Mouse (Mus musculus) megakaryocyte, embryonic 14.5 days (primary cell): ENCODE measurements around the gene Wdr66. TPM values are rescaled to one million over a fixed set of nuclear protein-coding genes. Genes with fewer than 3 reads are reported as not detected.

Experiments
- H3K27me3 ChIP-seq: replicated peaks from 2 replicates; pipeline ENCODE3; 2012; ENCODE audit warnings: inconsistent platforms
- H3K36me3 ChIP-seq: replicated peaks from 2 replicates; pipeline ENCODE3; 2012; ENCODE audit warnings: low read length, inconsistent platforms, mixed read lengths
- H3K4me1 ChIP-seq: 2 replicates; pipeline ENCODE4 v1.6.1; 2012; ENCODE audit warnings: inconsistent platforms
- H3K4me3 ChIP-seq: replicated peaks from 2 replicates; pipeline ENCODE3; 2012; ENCODE audit warnings: moderate library complexity, mild to moderate bottlenecking, inconsistent platforms
- H3K9me3 ChIP-seq: 2 replicates; pipeline ENCODE4 v1.6.1; 2012; ENCODE audit warnings: inconsistent platforms
- FLI1 ChIP-seq: IDR thresholded peaks from 2 replicates; pipeline ENCODE4 v1.6.1; 2012; ENCODE audit warnings: low read length, inconsistent platforms, mixed read lengths
- GATA1 ChIP-seq: IDR thresholded peaks from 3 replicates; pipeline ENCODE4 v1.6.1; 2012; ENCODE audit warnings: mixed read lengths, low read length, inconsistent platforms, borderline replicate concordance
- polyA plus RNA-seq: library from polyadenylated mRNA; stranded (reverse); fragments of >175 nt; gene quantifications from 2 replicates; pipeline ENCODE4 v1.2.3, GENCODE M21; 2012; ENCODE audit warnings: low replicate concordance; ENCODE audit not compliant: insufficient read depth

The Wdr66 gene
- polyA plus RNA-seq, 1 experiment, result 0.08 TPM

DNA sequence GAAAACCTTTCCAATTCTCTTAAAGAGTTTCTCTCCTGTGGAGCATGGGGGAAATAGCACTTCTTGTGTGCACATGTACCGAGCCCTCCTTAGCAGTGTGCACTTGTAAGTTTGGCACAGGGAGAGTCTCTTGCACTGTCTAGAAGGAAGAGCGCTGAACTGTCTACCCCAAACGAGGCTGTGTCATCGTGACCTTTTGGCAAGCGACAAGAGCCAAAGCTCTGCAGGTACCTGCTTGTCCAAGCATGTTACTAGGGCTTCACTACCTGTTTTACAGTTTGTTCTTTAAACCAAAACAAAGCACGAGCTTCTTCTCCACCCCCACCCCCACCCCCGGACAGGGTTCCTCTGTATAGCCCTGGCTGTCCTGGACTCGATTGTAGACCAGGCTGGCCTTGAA is 75.8 kb downstream of the Wdr66 start:
- H3K4me3 ChIP-seq, result no peak overlapping the region
- TF ChIP-seq FLI1 (no peak), GATA1 (no peak)
- no peaks in the 10 kb centered on the region for H3K36me3 ChIP-seq
- peaks cover 7% of the 10 kb centered on the region for H3K9me3 ChIP-seq
- H3K27me3 ChIP-seq, result peaks cover 58% of the 10 kb centered on the region
- peaks cover 4% of the 10 kb centered on the region; the same call in 1 of the 2 replicates for H3K4me1 ChIP-seq

DNA sequence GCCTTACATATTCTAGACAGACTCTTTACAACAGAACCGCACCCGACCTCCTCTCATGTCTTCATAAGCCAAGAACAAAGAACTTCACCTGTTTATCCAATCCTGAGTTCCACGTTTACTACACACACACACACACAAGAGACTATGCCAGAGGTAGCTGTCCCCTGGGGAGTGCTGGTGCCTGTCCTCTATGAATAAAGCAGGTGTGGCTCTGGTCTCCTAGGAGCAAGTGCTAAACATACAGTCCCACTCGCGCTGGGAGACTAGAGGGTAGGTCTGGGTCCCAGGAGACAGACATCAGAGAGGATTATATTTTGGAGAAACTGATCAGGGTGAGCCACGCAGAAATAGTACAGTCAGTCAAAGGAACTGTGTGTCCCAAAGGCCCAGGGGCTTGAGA is 81.7 kb downstream of the Wdr66 start:
- Histone ChIP-seq H3K27me3 (peaks cover 32% of the 10 kb centered on the region), H3K4me3 (no peak overlapping the region), H3K4me1 (no peaks in the 10 kb centered on the region), H3K36me3 (no peaks in the 10 kb centered on the region), H3K9me3 (peaks cover 7% of the 10 kb centered on the region)
- TF ChIP-seq FLI1 (no peak), GATA1 (no peak)

DNA sequence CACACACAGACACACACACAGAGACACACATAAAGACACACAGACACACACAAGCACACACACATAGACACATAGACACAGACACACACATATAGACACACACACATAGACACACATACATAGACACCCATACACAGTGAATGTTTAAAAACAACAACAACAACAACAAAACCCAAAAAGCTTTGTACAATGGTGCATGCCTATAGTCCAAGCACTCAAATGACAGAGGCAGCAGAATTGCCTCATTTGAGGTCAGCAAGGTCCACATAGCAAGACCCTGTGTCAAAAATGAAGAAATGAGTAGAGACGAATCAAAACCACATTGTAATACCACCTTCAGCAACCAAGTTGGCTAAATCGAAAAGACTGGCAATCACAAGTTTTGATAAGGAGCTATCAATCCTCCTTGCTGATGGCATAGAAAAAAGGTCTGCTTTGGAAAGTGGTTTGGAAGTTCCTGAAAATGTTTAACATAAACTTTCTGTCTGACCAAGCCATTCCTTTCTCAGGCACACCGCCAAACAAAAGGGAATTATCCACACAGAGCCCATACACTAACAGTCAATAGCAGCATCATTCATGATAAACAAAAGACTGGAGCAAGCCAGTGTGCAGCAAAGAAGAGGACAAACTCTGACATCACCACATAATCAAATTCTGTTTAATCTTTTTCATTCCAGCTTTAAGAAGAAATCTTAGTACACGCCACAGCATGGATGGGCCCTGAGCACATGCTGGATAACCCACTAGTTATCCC is 84.5 kb downstream of the Wdr66 start:
- TF ChIP-seq FLI1, result no peak
- no peak for TF ChIP-seq GATA1
- Histone ChIP-seq H3K27me3 (peaks cover 19% of the 10 kb centered on the region), H3K9me3 (no peaks in the 10 kb centered on the region), H3K4me1 (no peaks in the 10 kb centered on the region), H3K4me3 (no peak overlapping the region), H3K36me3 (no peaks in the 10 kb centered on the region)

DNA sequence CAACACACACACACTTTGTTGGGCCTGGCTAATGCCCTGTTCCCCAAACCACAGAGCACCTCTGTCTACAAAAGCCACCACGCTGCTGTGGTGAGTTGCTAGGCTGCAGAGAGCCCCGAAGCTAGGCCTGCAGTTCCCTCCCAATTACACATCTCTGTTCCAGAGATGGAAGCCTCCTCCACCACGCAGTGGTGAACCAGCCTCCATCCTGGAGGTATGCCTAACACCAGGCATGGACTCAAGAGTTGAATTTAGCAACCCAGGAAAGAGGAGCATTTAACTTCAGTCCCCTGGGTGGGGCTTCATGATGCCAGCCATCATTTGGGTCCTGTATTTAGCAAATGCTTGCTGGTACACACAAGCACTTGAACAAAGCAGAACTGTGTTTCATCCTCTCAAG is 86.6 kb downstream of the Wdr66 start:
- TF ChIP-seq FLI1, result no peak
- no peak for TF ChIP-seq GATA1
- Histone ChIP-seq H3K4me1 (peaks cover 2% of the 10 kb centered on the region), H3K36me3 (no peaks in the 10 kb centered on the region), H3K4me3 (no peak overlapping the region), H3K9me3 (no peaks in the 10 kb centered on the region), H3K27me3 (peaks cover 13% of the 10 kb centered on the region)

DNA sequence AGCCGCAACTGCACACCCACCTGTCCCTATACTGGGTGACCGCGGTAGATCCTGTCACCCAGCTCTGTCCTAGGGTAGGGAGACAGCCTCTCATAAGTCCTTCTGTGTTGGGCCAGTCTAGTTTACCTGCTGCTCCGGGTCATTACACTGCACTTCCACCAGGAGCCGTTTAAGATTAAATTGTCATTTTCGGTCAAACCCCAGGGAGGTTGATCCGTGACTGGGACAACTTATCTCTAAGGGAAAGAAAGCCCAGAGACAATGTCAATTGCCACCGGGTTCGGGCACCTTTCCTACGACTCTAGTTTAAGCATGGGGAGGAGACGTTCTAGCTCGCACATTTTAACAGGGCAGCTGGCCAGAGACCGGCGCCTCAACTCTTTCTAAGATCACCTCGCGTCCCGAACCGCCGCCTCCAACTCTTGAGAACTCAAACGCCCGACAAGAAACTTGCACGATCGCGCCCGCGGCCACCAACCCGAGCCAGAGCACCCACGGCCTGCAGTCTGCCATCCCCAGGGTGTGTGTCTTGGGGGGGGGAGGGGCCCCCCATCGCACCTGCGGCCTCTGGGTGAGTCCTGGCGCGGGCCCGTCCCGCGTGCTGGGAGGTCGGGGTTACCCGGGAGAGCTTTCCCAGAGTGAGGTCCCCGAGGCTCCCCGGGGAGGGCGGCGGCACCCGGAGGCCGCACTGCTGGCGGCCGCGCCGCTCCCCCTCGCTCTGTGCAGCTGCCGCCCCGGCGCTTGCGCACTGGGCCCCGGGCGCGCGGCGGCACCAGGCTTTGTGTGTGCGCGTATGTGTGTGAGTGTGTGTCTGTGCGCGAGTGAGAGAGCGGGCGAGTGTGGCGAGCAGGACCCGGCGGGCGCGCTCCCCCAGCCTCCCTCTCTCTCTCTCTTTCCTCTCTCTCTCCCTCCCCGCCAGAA is 92.1 kb downstream of the Wdr66 start, which contains the start of gene Bcl7a:
Gene Bcl7a, plus strand, starts transcription at position 128 of the 921 bp plus-strand sequence.
- no peaks in the 10 kb centered on the region for H3K9me3 ChIP-seq
- H3K27me3 ChIP-seq, result peaks cover 6% of the 10 kb centered on the region
- peaks cover 3% of the 10 kb centered on the region for H3K36me3 ChIP-seq
- peak within 1 kb of the TSS; percentile 95 for H3K4me3 ChIP-seq
- TF ChIP-seq FLI1 (no peak), GATA1 (no peak)
- H3K4me1 ChIP-seq, result peaks cover 38% of the 10 kb centered on the region

DNA sequence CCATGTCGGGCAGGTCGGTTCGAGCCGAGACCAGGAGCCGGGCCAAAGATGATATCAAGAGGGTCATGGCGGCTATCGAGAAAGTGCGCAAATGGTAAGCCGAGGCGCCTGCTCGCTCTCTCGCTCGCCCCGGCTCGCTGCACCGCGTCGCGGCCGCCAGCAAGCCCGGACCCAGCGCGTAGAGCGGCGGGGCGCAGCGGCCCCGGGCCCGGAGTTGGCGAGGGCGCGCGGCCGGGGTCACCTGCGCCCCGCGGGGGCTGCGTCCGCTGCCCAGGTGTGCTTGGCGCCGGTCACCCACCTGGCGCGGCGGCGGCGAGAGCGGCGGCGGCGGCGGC is 92.7 kb downstream of the Wdr66 start:
- Histone ChIP-seq H3K4me1 (peaks cover 40% of the 10 kb centered on the region), H3K36me3 (peaks cover 4% of the 10 kb centered on the region), H3K4me3 (peak overlapping the region; percentile 95), H3K27me3 (peaks cover 6% of the 10 kb centered on the region), H3K9me3 (no peaks in the 10 kb centered on the region)
- TF ChIP-seq FLI1, result no peak
- TF ChIP-seq GATA1, result no peak

DNA sequence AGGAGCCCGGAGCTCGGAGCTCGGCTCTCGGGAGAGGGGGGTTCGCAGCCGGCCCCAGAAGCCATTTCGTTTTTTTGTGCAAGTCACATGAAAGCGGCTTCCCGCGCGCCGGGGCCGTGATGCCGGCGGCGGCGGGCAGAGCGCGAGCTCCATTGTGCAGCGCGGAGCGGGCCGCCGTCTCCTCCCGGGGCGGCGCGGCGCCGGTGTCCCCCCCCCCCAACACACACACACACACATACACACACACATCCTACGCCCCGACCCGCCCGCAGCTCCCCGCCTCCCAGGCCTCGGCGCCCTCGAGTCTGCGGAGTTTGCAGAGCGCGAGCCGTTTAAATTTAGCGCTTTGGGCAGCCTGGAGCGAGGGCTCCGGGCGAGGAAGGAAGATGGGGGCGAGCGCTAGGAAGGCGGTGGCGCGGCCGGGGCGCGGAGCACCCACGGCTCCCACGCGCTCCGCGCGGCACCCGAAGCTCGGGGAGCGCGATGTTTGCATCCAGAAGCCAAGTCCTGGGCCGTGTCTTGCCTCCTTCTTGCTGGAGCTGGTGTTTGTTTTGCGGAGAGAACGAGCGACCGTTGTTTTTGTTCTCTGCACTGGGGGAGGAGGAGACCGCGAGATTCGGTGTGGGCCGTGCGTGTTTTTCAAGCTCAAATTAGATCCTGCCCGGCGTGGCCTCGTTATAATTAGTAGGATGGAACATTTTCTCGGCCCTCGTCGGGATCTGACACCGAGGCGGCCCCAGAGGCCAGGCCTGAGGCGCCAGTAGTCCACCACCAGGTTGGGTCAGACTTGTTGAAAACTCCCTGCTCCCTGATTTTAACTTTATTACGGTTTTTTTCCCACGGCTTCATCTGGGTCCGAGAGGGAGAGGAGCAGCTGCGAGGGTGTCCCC is 93.3 kb downstream of the Wdr66 start:
- Histone ChIP-seq H3K4me1 (peaks cover 43% of the 10 kb centered on the region), H3K27me3 (peaks cover 6% of the 10 kb centered on the region), H3K4me3 (peak overlapping the region; percentile 95), H3K9me3 (no peaks in the 10 kb centered on the region), H3K36me3 (peaks cover 4% of the 10 kb centered on the region)
- no peak for TF ChIP-seq FLI1
- TF ChIP-seq GATA1, result no peak

DNA sequence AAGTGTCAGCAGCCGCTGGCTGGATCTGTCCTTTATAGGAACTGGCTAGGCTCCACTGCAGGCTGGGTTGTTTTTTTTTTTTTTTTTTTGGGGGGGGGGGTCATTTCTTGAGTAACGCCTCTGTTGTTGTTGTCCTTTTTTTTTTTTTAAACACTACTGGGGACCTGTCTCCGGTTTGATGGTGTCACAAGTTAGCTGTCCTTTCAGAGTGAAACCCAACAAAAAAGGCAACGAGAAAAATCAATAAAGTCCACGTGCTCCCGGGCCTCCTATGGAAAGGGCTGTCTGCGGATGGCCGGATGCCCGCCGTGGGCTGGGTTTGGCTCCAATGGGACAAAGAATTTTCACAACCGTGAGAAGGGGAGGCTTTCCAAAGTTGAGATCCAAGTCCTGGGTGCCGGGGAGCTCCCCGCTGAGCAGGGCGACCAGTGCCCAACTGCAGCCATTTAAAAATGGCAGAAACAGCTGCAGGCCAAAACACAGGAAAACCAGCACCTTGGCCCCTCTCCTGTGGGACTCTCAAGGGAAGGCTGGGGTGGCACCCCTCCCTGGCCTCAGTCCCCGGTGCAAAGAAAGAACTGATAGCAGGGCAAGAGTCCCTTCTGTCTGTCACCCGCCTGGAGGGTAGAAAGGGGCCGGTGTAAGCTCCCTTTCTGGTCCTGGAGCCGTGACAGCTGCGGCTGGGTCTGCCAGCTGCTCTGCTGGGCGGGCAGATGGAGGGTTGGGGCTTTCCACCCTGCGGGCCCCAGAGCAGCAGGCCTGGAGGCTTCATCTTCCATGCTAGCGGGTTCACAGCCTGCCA is 94.2 kb downstream of the Wdr66 start:
- H3K4me3 ChIP-seq, result peak overlapping the region; percentile 95
- no peaks in the 10 kb centered on the region for H3K9me3 ChIP-seq
- TF ChIP-seq FLI1 (no peak), GATA1 (no peak)
- peaks cover 7% of the 10 kb centered on the region for H3K36me3 ChIP-seq
- peaks cover 6% of the 10 kb centered on the region for H3K27me3 ChIP-seq
- peaks cover 49% of the 10 kb centered on the region for H3K4me1 ChIP-seq
